Mouse (Mus musculus) effector memory CD4-positive, alpha-beta T cell, adult 7 months (primary cell): Measurements from ENCODE around the gene Sod2. TPM values are rescaled to one million over a fixed set of nuclear protein-coding genes. Genes with fewer than 3 reads are reported as not detected.

Source experiments
- polyA plus RNA-seq: library from polyadenylated mRNA; unstranded; fragments of 100-300 nt; shearing (Covaris generic); gene quantifications from one replicate; pipeline ENCODE4 v1.2.1, GENCODE M21; 2017

Sod2 gene
- 101 TPM for polyA plus RNA-seq

GRCm38 (mm10) chr17:13006546-13006945, at the start of gene Sod2:
Sod2 (plus strand) TSS chr17:13006846.

GRCm38 (mm10) chr17:12960331-12960873, 46.2 kb upstream of the Sod2 start, which contains the start of gene Acat2:
Acat2 (minus strand) TSS chr17:12960747.

GRCm38 (mm10) chr17:12994069-12994468, 12.6 kb upstream of the Sod2 start, which contains the start of gene Wtap:
Wtap (minus strand) TSS chr17:12994169.

GRCm38 (mm10) chr17:13052124-13052813, 45.6 kb downstream of the Sod2 start, which contains the start of gene Gpr31b:
Gpr31b (minus strand) TSS chr17:13052296.

GRCm38 (mm10) chr17:13060804-13061203, 54.2 kb downstream of the Sod2 start, which contains the start of gene Tcp10b:
Tcp10b (plus strand) TSS chr17:13061104.

Other genes with a start within 250 kb of the Sod2 start
- gene Igf2r, start 237.2 kb upstream of the Sod2 start, polyA plus RNA-seq: 44.3 TPM
- not detected for gene Mas1, start 138.7 kb upstream of the Sod2 start, polyA plus RNA-seq
- not detected for gene Mrgprh, start 130.8 kb upstream of the Sod2 start, polyA plus RNA-seq
- 2.1 TPM for gene Pnldc1, start 96.6 kb upstream of the Sod2 start, polyA plus RNA-seq
- 218 TPM for gene Tcp1, start 91.1 kb upstream of the Sod2 start, polyA plus RNA-seq
- gene Mrpl18, start 90.5 kb upstream of the Sod2 start, polyA plus RNA-seq: 54.3 TPM
- gene Acat3, start 66.2 kb upstream of the Sod2 start, polyA plus RNA-seq: 2.1 TPM
- 36.6 TPM for gene Acat2, start 46.1 kb upstream of the Sod2 start, polyA plus RNA-seq
- gene Wtap, start 12.7 kb upstream of the Sod2 start, polyA plus RNA-seq: 83.1 TPM
- gene Gpr31b, start 45.5 kb downstream of the Sod2 start, polyA plus RNA-seq: not detected
- not detected for gene Tcp10b, start 54.3 kb downstream of the Sod2 start, polyA plus RNA-seq
- 0.18 TPM for gene Unc93a, start 125.0 kb downstream of the Sod2 start, polyA plus RNA-seq
- gene Smok2a, start 214.3 kb downstream of the Sod2 start, polyA plus RNA-seq: 0.71 TPM
- gene Smok2b, start 223.4 kb downstream of the Sod2 start, polyA plus RNA-seq: 1.9 TPM